Mouse (Mus musculus) kidney, adult 9 months (tissue): ENCODE results near the gene Rmnd5a.
"Not testable (repeated sequence)": the region's sequence is repeated elsewhere in the genome, so short reads cannot be mapped to it uniquely, and the experiment has no call there.

Experiments
- DNase-seq: peaks from one replicate; pipeline ENCODE4 v3.0.0; 2022

The Rmnd5a gene

GRCm38 (mm10) chr6:71440492-71441250 is at the start of gene Rmnd5a:
Gene Rmnd5a, minus strand, starts transcription at chr6:71440637.
- DNase-seq = peak; percentile 99

- DNase-seq = no peak
Observed at GRCm38 (mm10) chr6:71487966-71488365, 47.5 kb upstream of the Rmnd5a start.

GRCm38 (mm10) chr6:71486867-71487266 is 46.4 kb upstream of the Rmnd5a start:
- DNase-seq = no peak

DNA sequence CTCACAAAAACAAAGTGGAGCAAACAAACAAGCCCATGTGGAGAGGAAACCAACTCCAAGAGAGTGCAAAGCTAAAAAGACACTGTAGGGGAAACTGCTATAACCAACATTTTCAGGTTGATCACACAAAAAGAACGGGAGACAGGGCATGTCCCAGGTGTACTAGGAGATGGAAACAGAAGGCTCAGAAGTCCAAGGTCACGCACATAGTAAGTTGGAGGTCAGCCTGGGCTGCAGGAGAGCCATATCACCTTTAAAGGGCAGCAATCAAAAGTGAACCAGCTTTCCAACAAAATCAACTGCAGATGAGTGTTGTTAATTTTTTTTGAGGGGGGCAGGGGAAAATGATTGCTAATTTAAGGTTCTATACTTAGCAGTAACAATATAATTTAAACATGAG is 45.8 kb upstream of the Rmnd5a start:
- no peak for DNase-seq

- DNase-seq = no peak
Observed at GRCm38 (mm10) chr6:71485246-71485645, 44.8 kb upstream of the Rmnd5a start.

DNA sequence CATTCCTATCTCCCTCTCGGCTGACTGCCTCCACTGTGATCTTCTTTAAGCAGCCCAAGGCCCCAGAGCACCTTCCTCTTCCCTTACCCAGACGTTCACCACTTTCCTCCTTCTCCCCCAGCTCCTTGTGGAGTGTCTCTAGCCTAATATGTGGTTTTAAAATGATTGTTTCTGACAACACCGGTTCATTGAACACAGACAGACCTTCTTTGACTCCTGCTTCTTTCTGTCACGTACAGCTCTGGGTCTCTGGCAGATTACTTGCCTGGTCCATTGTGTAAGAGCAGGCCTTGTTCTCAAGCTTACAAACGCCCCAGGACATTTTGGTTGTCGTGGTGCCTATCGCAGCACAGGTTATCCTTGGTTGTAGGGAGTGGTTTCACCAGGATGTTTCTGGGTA is 40.7 kb upstream of the Rmnd5a start:
- no peak for DNase-seq

DNA sequence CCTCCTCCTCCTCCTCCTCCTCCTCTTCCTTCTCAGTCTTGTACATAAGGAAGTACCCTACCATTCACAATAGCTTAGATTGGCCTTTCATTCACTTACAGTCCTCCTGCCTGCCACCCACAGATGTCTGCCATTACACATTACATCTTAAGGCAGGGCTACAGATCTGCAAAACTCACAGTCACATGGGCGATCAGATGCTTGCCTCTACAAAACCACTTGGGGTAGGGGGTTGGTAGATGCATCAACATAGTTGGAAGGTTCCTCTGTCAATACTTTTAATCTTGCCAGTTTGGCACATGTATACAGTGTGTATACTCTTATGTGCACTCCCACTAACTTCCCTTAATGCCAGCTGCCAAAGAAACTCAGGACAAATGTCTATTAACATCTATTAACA is 39.7 kb upstream of the Rmnd5a start:
- no peak for DNase-seq

DNA sequence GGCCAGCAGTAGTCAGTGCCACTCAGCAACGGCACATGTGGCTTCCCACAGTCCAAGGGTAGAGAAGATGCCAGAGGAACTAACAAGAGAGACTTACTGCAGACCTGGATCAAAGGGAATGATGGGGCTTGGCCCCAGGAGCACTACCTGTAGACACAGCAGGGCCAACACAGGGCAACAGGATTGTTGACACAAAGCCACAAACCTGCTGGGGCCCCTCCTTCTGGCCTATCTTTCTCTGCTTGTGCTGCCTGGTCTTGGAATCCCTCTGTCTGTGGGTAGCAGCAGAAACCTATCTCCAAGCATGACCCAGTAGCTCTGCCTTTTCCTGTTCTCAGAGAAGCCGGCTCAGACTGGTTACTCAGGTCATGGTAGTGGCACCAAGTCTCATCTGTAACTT is 39.2 kb upstream of the Rmnd5a start:
- not testable (repeated sequence) for DNase-seq

GRCm38 (mm10) chr6:71478816-71479568 is 38.6 kb upstream of the Rmnd5a start:
- DNase-seq = not testable (repeated sequence)

DNA sequence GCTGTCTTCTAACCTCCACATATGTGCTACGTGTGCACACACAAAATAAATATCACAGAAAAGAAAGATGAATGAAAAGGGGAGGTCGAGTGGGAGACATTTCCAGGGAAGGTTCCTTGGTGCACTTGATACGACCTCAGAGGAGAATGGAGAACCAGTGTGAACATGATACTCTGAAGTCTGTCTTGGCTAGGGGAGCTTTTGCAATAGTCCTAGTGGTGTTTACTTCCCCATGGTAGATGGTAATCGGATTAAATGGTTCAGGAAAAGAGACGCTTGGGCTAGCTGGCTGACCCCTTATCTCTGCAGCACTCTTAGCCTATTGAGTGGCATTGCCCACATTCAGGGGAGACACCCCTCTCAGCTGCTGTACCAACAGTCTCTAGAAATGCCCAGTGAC is 36.3 kb upstream of the Rmnd5a start:
- DNase-seq = no peak

GRCm38 (mm10) chr6:71475604-71476003 is 35.2 kb upstream of the Rmnd5a start:
- DNase-seq = peak; percentile 75

DNA sequence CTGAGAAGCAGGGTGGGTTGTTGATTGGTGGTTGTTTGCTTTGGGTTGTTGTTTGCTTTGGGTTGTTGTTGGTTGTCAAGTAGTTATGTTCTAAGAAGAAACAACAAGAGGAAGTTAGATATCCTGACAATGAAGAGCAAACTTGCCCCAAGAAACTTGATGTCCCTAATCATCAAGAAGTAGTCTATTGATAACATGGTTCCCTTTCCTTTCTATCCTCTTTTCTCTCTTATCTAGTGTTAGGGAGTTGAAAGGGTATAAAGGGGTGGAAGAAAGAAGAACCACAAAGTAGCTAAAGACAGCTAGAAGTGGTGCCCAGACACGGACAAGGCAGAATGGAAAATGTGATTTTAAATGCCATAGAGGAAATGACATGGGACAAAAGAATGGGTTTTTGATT is 32.3 kb upstream of the Rmnd5a start:
- DNase-seq = no peak

DNA sequence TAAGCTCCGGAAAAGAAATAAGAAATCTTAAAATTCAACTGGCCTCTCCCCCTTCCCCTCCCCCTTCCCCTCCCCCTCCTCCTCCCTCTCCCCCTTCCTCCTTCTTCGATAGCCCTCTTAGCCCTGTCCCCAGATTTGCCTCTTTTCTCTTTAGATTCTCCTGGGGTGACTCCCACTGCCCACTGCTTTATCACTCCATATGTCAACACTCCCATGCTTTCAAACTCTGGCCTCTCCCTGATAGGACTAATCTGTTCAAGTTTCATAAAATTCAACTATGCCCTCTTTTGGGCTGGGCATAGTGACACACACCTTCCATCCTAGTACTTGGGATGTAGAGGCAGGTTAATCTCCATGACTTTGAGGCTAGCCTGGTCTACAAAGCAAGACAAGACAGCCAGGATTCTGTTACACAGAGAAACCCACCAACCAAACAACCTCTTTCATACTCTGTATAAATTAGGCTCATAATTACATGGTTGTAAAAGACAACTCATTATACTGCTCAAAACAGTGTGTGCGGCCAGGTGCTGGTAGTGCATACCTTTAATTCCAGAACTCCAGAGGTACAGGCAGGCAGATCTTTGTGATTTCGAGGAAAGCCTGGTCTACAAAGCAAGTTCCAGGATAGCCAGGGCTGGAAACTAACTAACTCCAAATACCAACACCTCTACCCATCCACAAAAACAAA is 31.5 kb upstream of the Rmnd5a start:
- no peak for DNase-seq

- peak; percentile 40 for DNase-seq
Observed at GRCm38 (mm10) chr6:71469291-71469690, 28.9 kb upstream of the Rmnd5a start.

DNA sequence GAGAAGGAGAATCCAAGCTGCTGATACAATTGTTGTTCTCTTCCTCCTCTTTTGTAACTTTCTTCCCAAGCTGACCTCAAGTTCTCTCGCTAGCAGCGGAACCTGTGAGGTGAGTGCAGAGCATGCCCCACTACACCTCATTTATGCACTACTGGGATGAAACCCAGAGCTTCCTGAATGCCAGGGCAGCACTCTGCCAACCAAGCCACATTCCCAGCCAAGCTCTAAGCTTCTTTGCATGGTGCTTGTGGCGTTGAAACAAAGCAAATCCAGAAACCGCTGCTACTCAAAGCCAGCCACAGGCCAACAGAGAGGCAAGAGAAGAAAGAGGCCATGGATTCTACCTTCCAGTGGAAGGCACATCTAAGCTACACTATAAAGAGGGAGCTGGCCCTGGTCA is 27.3 kb upstream of the Rmnd5a start:
- DNase-seq = no peak

- no peak for DNase-seq
Observed at GRCm38 (mm10) chr6:71465146-71465545, 24.7 kb upstream of the Rmnd5a start.

- DNase-seq = peak; percentile 17
Observed at GRCm38 (mm10) chr6:71457956-71458608, 17.6 kb upstream of the Rmnd5a start.

GRCm38 (mm10) chr6:71453983-71454739 is 13.7 kb upstream of the Rmnd5a start:
- not testable (repeated sequence) for DNase-seq

- DNase-seq = no peak
Observed at GRCm38 (mm10) chr6:71452792-71453191, 12.4 kb upstream of the Rmnd5a start.

DNA sequence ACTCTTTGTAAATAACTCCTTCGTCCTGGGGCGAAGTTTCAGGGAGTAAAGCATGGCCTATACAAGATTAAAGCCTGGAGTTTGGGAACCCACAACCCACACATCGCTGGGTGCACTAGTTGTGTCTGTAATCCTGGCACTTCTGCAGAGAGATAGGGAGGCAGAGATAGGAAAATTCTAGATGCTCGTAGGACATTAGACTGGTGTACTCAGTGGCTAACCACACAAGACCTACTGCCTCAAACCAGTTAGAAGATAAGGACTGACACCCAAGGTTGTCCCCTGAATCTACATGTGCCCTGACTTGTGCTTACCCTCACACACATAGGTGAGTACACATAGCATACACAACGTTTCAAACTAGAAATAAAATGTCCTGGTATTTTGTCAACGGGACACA is 5.1 kb upstream of the Rmnd5a start:
- DNase-seq = no peak

DNA sequence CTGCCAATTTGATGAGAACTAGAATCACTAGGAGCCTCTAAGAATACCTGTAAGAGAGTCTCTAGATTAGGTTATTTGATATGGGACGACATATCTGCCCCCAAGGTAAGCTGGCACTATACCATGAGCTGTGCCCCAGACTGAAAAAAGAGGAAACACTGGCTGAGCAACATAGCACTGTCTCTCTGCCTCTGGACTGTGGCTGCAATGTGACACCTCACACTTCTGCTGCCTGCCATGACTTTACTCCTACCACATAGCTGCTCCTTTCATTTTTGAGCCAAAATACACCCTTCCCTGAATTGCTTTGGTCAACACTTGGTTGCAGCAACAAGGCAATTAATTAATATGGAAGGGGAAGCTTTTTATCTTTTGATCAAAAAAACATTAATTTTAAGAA is 4.3 kb upstream of the Rmnd5a start:
- no peak for DNase-seq

DNA sequence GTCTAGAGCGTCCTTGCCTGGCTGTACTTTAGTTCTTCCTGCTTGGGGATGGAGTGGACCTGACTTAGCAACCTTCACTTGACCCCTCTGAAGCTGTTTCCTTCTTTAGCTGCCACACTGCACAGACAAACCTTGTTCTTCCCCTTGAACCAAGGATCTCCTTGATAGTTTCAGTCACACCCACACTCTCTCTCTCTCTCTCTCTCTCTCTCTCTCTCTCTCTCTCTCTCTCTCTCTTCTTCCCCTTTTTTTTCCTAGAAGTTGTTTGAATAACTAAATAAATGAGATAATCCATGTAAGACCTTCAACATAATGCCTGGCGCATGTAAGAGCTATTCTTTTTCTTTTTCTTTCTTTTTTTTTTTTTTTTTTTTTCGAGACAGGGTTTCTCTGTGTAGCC is 1.7 kb upstream of the Rmnd5a start:
- DNase-seq = no peak

GRCm38 (mm10) chr6:71441251-71441580 is 779 bp upstream of the Rmnd5a start:
- DNase-seq = no peak
